Mouse (Mus musculus) frontal cortex, postnatal 36 days (tissue): ENCODE data around the gene Gm10053.
"Not testable (repeated sequence)": the region's sequence is repeated elsewhere in the genome, so short reads cannot be mapped to it uniquely, and the experiment has no call there.

Source experiments
- DNase-seq, 2 experiments: peaks; one replicate each; pipeline ENCODE4 v3.0.0; 2022; ENCODE audit warnings: low spot score in 2 of 2

Gm10053 gene

DNA sequence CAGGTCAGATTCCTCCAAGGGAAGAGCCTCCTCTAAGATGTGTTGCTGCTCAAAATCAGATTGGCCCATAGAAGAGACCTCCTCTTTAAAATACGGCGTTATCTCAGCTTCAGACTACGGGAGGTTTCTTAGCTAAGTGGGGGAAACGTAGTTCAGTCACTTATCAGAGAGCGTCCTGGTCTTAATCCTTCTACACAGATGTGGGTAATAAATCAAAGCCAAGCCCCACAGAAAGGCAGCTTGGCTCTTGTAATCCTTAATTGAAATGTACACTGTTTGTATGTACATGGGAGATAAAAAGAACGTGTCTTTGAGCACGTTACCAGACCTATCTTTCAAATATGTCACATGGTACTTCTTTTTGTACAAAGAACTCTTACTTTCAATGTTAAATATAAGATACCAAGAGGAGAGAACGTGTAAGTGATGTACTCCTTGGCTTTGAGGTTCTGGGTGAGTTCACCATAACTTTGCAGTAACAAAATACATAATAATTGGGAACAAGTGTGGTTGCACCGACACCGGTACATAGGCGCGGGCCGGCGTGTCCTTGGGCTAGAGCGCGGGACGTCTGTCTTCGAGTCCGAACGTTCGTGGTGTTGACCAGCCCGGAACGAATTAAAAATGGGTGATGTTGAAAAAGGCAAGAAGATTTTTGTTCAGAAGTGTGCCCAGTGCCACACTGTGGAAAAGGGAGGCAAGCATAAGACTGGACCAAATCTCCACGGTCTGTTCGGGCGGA lies at the start of gene Gm10053:
Gene Gm10053, plus strand, starts transcription at position 558 of the 742 bp plus-strand sequence.
- not testable (repeated sequence) for DNase-seq

DNA sequence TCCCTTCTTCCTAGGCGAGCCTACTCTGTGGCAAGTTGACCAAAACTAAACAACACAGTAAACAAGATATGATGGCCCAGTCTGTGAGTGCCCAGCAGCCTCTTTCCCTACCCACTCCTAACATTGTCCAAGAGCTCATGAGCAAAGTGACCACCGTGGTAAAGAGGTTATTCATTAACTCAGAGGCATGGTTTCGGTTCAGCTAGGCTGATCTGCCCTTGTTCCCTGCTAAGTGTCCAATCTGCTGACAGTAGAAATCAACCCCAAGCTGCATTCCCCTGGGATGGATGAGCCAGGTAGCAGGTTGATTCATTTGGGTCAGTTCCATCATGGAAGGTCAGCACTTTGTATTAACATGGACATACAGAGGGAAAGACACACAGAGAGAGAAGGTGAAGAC lies 33.4 kb upstream of the Gm10053 start:
- DNase-seq = no peak

DNA sequence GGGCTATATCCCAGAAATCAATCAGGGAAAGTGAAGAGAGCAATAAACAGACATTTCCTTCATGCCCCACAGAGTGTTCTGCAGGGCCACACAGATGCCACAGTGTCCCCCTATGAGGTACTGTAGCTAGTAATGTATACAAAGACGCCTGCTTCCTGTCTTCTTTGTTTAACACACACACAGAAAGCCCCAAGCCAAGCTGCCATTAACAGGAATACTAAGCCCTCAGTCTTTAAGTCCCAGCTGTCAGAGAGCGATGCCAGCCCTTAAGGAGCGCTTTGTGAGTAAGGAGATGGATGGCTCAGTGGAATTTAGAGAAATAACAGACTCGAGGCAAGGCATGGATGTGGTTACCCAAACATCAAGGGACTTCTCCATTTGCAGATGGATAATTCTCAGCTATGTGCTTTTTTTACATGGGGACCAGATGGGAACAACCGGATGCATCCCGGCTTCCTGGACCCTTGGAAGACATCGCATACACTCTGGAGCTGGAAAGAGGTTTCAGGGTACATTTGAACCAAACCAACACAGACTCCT lies 30.4 kb upstream of the Gm10053 start:
- no peak for DNase-seq

DNA sequence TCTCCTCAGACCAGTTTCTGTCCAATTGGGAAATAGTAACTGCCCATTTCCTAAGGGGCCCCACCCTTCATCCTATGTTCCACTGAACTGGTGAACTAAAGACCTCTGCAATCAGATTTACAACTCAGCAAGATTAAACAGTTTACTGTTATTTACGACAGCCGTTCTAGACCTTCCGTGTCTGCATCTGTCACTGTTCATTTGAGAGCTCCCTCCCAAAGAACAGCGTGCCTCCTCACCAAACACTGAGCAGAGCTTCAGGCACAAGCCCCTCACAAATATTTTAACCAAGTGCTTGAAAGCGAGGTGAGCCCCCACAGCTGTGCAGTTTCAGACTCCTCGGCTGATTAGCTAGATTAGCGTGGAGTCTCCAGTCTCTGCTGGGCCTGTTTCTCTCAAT lies 27.1 kb upstream of the Gm10053 start:
- DNase-seq = no peak

DNA sequence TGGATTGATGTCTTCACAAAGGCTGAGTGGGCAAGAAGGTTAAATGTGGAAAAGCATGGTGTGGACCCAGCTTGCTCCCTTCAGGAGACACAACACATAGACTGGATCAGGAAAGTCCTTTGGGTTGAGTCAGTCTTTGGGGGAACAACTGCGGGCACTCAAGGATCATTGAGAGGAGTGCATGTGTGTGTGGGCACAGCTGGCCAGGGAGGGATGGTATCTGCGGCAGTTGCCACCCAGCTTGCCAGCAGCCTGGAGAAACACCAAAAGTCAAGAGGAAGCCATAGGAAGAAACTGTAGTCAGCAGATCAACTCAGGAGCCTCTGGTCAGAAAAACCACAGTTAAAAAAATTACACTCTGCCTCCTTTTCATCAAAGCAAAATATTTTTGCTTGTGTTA lies 26.6 kb upstream of the Gm10053 start:
- DNase-seq = no peak

DNA sequence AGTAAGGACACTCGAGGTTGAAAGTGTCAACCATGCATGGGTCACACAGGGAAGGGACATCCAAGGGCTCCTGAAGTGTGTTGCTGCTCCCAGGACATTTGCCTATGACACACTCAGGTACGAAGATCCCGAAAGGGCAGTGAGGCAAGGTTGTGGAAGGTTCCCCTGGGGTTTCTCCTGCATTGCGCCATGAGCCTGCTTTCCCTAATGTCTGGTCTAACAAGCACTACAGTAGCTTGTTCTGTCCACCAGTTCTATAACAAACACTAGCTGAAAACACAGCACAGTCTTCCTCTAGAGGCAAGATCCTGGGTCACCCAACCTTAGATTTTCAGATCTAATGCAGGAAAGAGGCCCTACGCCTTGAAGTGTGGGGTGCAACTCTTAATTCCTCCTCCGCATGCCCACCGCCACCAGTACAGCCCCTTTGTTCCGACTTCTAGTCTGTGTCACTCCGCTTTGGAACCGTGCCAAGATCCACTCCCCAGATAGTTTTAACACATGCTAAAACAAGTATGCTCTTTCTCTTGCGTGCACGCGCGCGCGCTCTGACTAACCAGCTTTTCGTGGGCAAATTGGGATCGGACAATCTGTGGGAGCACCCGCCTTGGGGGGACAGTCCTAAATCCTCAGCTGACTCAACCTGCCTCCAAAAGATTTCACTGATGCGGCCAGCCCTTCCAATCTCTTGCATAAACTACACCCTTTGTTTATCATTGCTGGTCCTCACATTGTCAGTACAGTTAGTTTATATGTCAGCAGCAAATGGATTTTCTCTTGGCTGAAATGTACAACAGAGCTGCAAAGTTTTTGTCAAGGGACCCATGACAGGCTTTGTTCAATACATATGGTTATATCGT lies 23.8 kb upstream of the Gm10053 start:
- DNase-seq = no peak

DNA sequence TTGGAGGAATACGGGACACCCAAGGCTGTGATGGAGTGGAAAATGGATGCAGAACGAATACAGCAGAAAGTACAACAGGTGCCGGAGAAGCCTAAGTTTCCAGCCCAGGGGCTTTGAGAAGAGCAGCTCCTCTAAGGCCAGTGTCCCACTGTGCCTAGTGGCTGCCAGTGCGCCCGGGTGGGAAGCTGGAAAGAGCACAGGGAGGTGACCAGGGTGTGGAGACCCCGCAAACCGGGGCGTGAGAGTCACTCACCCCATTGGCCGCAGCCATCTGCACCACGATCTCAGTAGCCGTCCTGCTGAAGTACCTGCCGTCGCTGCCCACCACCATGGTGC lies 14.2 kb upstream of the Gm10053 start:
- DNase-seq = no peak

DNA sequence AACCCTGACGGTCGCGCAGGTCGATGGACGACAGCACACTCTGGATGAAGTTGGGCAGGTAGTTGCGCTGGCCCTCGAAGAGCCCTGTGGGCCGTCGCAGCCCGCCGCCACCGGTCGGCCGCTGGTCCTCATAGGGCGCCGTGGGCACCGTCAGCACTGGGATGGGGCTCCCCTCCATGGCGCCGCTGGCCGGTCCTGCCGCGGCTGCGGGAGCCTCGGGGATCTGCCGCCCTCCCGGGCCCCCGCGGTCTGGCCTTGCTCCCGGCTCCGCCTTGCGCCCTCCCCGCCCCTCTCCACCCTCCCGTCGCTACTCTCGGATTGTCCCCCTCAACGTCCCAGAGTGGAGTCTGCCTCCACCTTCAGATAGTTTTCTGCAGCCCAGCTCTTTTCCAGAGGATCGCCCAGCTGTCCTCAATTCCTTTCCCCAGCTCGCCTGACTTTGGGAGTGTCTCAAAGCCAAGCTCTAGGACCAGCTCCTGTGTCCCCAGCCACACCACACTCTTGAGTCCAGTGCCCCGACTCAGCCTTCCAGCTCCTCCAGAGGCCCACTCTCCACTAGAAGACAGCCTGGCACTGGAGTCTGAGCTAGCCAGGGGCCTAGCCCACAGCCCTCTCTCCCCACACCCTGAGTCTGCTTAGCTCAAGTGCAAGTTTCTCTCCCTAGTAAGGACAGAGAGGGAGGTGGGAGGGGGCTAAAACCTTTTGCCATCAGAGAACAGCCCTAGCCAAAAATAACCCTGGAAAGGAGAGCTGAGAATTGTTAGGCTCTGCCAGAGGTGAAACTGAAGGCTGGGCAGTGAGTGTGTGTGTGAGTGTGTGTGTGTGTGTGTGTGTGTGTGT lies 13.7 kb upstream of the Gm10053 start, which contains the start of gene Pgm5:
Gene Pgm5, minus strand, starts transcription at position 244 of the 840 bp plus-strand sequence.
- no peak for DNase-seq

DNA sequence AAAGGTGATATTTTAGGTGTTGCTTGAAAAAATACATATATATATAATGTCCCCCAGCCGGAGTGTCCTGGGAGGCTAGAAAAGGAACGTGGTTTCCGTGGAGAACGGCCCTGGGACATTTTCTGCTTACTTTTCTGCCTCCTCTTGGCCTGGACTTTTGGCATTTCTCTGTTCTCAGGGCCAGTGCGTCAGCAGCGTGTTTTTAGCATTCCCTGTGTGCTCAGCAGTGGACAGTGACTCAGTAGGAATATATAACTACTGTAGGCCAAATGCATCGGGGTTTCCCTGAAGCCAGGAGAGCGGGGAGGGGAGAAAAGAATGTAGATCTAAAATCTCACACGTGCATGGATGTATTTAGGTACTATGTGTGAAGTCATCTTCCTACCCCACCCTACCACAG lies 10.1 kb upstream of the Gm10053 start:
- no peak for DNase-seq

DNA sequence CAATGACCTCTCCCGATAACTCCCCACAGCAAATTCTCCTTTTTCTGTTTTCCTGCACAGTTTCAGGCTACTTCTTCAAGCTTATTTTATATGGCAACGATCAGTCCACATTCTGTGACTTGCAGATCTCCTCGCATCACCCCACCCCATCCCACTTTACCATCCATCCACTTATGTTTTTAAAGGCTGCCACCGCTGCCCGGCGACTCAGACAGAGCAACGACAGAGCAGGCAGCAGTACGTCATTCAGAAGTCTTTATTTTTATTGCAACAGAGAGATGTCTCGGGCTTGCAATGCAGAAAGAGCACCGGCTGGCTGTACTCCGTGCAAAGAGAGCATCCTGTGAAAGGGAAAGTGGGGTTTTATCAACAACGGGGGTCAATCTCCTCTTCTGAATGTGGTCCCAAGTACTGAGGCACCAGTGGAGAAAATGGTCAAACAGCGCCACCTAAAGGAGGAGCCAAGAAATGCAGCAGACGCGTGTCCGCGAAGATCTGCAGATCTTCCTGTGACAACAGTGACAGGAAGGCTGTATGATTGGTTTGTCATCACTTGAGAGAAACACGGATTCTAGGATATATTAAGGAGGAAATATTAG lies 4.3 kb upstream of the Gm10053 start:
- DNase-seq = peak; percentile 82

DNA sequence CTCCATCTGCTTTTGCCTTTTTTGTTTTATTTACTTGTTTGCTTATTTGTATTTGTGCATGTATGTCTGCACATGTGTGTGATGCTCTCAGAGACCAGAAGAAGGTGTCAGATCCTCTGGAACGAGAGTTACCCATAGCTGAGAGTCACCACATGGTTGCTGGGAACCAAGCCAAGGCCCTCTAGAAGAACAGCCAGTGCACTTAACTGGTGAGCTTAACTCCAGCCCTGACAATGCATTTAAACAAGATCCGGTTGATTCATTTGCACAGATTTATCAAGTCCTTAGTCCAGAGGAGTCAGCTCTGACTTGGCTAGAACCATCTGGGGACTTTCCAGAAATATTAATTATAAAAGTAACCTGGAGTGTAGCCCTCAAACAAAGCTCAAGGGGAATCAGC lies 1.6 kb upstream of the Gm10053 start:
- DNase-seq = no peak

DNA sequence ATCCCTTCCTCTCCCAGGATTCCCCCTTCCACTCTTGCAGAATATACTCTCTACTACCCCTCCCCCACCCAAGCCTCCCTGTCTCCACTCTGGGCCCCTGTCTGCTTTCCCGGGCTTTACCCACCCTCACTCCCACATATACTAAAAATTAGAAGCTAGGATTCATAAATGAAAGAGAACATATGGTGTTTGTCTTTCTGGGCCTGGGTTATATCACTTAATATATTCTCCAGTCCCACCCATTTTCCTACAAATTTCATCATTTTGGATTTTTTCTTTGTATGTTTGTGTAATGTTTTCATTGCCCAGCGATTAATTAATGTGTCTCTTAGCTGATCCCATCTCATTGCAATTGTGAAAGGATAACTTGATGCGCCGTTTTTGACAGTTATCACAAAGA lies 5.8 kb downstream of the Gm10053 start:
- DNase-seq = no peak

DNA sequence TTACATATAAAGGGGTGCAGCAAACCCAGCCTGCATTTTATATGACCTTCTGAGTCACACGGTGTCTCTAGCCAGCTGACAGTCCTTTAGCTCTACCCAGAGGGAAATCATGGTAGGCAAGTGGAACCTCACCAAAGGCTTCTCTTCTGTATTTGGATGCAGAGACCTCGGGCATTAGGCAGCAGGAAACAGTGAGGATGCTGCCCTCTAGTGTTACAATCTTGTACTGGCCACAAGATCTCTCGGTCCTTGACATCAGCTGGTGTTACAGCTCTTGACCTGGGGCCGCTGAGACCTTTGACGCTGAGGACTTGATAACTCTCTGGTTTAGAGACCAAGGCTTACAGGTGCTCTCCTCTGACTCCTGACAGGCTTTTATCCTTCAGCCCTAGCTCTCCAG lies 10.0 kb downstream of the Gm10053 start:
- peak; percentile 23 to 74 for DNase-seq

DNA sequence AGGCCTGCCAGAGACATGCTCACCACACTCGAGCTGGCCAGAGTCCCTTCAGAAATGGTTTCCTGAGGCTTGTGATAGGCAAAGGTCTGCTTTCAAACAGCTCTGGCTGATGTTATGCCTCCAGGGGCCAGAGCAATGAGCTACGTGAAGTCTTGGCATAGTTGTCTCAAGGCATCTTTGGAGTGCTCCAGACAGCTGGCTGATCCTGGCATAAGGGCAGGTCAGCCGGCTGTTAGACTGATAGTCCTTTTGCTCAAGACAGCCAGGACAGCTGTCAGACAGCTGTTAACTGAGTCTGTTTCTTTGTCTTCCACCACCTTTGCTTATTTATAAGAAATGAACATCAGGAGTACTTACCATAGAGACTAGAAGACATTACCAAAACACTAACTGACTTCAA lies 11.4 kb downstream of the Gm10053 start:
- no peak for DNase-seq

DNA sequence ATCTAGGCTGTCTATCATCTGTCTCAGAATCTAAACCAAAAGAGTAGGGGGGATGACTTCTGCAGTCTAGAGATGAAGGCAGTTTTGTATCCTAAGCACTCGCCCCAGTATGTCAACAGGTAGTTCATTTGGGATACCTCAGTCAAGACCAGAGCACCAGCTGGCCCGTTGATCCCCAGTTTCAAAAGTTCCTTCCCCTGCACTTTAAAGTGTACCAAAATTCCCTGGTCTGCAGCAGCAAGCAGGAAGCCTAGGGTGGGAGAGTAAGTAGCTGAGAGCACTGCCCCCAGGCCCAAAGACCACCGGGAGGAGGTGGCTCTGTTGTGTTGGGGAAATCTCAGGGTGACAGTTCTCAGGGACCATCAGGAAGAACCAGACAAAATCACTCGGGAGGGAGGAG lies 21.1 kb downstream of the Gm10053 start:
- DNase-seq = no peak

DNA sequence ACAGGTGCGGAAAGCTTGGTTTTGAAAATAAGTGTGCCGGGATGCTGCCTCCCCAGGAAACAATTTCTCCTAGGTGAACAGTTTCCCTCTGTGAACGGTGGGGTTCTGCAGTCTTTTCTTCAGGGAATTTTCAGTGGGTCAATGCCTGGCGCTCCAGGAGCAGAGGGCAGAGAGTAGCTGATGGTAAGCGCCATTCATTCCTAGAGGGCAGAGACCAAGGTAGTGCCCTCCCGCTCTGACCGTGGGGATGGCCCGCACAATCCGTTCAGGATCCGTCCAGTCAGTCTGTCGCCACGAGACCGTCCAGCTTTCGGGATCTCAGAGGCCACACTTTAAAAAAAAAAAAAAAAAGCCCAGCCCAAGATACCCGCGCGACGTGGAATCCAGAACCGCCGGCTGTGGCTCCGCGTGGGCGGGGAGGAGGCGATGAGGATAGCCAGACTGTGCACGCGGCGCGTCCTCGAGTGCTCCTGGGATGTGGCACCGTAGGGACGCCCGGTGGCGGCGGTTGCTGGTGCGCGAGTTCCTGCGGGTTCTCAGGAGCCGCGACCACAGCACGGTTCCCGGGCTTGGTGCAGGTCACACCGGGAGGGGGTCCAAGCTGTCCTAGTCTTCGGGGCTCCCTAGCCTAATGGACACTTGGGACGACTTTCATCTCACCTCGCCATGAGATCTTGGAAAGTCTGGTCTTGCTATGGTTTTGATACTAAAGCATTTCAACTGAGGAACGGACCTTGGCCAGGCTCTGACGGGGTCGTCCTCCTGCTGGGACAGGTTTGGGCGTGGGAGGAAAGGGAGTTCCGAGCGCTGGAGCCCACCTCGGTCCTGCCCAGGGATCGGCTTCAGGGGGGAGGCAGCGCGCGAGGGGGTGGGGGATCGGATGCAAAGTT lies 21.8 kb downstream of the Gm10053 start:
- DNase-seq = no peak

DNA sequence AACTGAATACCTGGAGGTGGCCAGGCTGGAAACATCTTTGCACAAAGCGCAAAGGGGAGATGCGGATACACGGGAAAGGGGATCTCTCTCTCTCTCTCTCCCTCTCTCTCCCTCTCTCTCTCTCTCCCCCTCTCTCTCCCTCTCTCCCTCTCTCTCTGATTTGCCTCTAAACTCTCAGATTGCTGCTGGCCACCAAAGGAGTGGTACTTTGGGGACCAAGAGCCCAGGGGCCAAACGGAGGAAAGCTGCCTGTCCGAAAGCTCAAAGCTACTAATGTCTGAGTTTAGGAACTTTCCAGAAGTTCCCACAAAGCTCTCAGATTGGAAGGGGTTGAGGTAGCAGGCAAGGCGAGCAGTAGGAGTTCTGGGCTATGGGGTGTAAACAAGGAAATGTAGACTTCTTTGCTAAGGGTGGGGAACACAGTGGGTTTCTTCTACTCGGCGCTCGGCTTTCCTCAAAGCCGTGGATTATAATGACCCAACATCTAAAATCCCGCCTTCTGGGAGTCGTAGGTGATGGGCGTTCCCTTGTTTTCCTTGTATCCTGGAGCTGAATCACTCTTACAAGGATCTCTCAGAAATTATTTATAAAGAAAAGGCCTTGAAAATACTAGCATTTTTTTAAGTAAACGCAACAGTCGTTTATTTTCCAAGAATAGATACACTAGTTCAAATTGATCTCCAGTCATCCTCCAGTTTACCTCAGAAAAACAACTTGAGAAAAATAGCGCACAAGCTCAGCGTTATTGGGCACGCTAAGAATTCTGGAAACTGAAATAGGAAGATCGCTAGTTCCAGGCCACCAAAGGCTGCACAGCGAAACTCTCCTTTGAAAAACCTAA lies 22.6 kb downstream of the Gm10053 start:
- DNase-seq = peak in 1 of 2 experiments; percentile 8

DNA sequence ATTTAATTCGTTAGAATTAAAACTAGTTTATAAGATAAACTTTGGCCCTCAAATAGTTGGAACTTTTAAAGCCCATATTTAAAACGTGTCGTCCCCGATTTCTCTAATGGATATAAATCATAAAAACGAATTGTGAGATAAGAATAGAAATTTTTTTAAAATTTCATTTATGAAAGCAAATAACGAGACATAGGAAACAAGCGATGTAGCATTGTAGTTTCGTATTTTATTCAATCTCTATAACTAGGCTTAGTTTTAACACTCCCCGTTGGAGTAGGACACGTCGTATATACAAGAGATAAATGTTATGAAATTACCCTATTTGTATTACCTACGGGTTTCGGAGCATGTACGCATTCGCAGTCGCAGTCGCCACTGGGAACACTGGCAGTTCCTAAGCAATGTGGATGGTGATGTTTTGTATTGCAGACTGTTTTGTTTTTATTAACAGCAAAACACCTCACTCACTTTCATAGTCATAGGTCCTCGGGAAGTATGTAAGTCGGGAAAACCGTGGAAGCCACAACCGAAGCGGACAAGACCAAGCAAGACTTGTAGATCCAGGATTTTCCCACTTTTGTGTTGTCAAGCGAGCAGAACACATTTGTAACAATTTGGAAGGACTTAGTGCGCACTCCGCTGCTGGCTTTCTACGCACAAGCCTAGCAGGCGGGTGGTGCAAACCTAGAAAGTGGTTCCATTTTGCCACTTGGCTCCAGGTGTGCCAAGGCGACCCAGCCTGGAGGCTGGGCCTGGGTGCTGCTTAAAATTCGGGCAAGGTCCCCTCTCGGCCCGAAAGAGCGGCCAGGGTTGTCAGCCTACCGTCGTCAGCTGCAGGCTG lies 23.5 kb downstream of the Gm10053 start:
- peak; percentile 13 to 17 for DNase-seq
